Mouse (Mus musculus): Measurements from ENCODE around the gene Ints5. TPM values are rescaled to one million over a fixed set of nuclear protein-coding genes. Genes with fewer than 3 reads are reported as not detected.
A peak's percentile ranks its signal among the peaks of the same experiment; 100 is the strongest.
"Not testable (repeated sequence)": the region's sequence is repeated elsewhere in the genome, so short reads cannot be mapped to it uniquely, and the experiment has no call there.

The Ints5 gene
- total RNA-seq (2015): 12.9 and 16.8 TPM in 2 replicates
- 14.1 and 17.7 TPM in 2 replicates for total RNA-seq (2017)

DNA sequence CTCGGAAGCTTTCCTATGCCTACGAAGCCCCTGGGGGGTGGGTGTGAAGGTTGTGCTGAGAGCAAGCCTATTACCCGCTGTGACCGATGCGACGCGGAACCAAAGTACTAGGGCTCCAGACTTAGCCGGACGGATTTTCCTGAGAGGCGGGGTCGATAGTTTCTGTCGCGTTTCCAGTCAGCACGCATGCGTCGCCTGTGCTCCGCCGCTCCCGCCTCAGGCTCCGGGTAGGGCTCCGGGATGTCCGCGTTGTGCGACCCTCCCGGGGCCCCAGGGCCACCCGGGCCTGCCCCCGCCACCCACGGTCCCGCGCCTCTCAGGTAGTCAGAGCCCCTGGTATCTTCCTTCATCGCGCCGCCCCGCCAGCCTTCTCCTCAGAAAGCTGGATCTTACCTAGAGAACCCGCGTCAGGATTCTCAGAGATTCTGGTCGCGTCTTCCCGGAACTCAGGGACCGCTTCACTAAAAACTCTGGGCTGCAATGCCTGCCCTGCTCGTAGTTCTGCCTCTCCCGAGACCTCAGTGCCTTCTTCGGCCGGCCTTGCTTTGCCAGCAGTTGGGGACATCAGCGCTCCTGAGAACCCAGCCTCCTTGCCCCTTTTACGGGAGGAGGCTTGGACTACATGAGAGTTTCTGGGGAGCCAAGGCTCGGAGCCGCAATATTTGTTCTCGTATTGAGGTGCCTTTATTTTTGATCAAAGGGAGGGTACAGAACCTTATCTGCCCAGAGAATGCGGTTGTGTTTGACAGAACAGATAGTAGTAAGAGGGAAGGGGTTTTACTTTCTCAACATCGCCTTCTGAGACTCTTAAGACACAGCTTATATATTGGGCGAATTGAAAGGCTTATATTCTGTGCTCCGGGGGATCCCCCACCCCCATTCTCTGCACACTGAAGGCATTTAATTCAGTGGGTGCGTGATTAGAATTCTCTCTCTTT lies at the start of gene Ints5:
Ints5 (plus strand) TSS at position 177 of the 938 bp plus-strand sequence.
- peak; percentile 66 for ATAC-seq (replicated peaks; ENCODE audit: poor library complexity)

- peak; percentile 66 for ATAC-seq (replicated peaks; ENCODE audit: poor library complexity)
These were observed 48.3 kb upstream of the Ints5 start for GRCm38 (mm10) chr19:8844371-8845129.

GRCm38 (mm10) chr19:8848356-8848755 lies 44.4 kb upstream of the Ints5 start:
- no peak for ATAC-seq (replicated peaks; ENCODE audit: poor library complexity)

- ATAC-seq (replicated peaks; ENCODE audit: poor library complexity): no peak
These were observed 42.4 kb upstream of the Ints5 start, which contains the start of gene Lrrn4cl for GRCm38 (mm10) chr19:8850402-8850901. Lrrn4cl (plus strand) TSS chr19:8850768.

- no peak for ATAC-seq (replicated peaks; ENCODE audit: poor library complexity)
These were observed 41.2 kb upstream of the Ints5 start for GRCm38 (mm10) chr19:8851639-8852038.

DNA sequence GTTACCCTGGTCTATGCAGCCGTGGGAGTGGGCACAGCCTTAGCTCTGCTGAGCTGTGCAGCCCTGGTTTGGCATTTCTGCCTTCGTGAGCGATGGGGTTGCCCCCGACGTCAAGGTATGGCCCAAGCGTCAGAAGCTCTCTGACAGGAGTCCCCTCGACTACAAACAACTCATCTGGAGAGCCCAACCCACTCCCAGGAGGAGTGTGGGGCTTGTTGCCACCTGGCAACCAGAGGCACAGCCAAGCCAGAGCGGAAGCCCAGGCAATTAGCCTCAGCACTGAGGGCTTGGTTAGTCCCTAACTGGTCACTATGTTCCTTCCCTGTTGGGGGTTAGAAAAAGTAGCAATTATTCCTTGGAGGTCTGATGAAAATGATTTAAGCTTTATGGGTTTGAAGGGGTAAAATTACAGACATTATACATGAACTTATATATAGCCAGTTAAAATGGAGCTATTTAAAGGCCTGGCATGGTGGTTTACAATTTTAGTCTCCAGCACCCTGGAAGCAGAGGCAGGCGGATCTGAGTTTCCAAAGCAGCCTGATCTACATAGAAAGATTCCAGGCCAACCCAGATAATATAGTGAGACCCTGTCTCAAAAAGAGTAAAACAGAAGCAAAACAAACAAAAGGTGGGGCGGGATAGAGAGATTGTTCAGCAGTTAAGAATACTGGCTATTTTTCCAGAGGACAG lies 40.4 kb upstream of the Ints5 start:
- ATAC-seq (replicated peaks; ENCODE audit: poor library complexity): no peak

GRCm38 (mm10) chr19:8853117-8853516 lies 39.7 kb upstream of the Ints5 start:
- no peak for ATAC-seq (replicated peaks; ENCODE audit: poor library complexity)

- peak; percentile 80 for ATAC-seq (replicated peaks; ENCODE audit: poor library complexity)
These were observed 35.1 kb upstream of the Ints5 start for GRCm38 (mm10) chr19:8857689-8858088.

DNA sequence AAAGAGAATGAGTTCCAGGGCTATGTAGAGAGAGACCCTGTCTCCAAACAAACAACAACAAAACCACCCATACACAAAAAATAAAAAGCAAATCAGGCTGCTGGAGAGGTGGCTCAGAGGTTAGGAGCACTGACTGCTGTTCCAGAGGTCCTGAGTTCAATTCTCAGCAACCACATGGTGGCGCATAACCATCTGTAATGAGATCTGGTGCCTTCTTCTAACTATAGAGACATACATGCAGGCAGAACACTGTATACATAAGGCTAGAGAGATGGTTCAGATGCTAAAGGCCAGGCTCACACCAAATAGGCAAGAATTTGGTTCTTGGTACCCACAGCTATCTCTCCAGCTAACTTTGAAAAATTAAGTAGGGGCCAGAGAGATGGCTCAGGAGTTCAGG lies 33.8 kb upstream of the Ints5 start:
- ATAC-seq (replicated peaks; ENCODE audit: poor library complexity): no peak

DNA sequence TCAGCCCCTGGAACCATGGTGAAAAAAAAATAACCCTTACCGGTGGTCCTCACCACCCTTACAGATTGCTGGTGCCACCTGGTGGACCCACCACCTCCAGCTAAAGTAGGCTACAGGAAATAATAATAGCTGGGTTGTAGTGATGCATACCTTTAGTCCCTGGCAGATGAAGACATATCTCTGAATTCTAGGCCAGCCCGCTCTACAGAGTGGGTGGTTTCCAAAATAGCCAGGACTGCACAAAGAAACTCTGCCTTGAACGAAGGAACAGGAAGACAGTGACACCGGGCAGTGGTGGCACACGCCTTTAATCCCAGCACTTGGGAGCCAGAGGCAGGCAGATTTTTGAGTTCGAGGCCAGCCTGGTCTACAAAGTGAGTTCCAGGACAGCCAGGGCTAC lies 28.5 kb upstream of the Ints5 start:
- no peak for ATAC-seq (replicated peaks; ENCODE audit: poor library complexity)

DNA sequence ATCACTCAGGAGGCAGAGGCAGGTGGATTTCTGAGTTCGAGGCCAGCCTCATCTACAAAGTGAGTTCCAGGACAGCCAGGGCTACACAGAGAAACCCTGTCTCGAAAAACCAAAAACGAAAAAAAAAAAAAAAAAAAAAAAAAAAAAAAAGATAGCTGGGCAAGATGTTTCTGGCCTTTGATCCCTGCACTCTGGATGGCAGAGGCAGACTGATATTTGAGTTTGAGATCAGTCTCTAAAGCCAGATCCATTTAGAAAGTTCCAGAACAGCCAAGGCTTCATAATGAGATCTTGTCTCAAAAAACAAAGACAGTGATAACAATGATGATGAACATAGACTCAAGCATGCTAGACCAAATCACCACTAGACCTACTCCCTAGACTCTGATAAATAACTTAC lies 22.4 kb upstream of the Ints5 start:
- not testable (repeated sequence) for ATAC-seq (replicated peaks; ENCODE audit: poor library complexity)

GRCm38 (mm10) chr19:8870838-8871237 lies 22.0 kb upstream of the Ints5 start:
- ATAC-seq (replicated peaks; ENCODE audit: poor library complexity): peak; percentile 6; the same call in 1 of the 2 replicates

- ATAC-seq (replicated peaks; ENCODE audit: poor library complexity): peak; percentile 99
These were observed 21.3 kb upstream of the Ints5 start, which contains the start of gene Ubxn1 for GRCm38 (mm10) chr19:8871267-8872186. Ubxn1 (plus strand) TSS chr19:8871496.

DNA sequence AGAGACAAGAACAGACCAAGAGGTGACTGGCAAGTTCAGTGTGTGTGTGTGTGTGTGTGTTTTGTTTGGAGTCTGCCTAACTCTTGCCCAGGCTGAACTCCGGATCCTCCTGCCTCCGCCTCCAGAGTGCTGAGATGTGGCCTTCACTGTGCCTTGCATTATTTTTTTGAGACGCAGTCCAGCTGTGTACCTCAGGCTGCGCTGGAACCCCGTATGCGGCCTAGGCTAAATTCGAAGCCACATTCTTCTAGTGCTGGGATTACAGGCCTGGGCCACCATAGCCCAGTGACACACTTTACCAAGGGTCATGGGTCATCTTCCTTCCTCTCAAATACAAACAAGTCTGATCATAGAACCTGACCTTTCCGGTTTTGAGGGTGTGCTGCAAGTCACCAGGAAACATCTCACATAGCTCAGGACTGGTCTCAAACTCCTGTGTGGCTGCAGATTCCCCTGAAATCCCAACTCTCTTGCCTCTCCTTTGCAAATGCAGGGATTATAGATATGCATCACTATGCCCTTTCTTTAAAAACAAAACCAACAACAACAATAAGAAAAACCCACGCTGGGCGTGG lies 20.5 kb upstream of the Ints5 start:
- ATAC-seq (replicated peaks; ENCODE audit: poor library complexity): no peak

DNA sequence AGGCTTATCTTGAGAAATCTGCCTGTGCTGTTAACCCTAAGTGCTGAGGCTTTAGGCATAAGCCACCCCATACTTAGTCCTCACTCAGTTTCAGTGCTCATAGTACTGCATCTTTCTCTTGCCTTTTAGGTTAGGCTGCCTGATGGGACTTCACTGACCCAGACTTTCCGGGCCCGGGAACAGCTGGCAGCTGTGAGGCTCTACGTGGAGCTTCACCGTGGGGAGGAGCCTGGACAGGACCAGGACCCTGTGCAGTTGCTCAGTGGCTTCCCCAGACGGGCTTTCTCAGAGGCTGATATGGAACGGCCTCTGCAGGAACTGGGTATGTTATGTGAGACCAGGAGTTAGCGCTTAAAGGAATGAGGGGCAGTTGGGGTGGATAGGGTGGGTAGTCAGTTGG lies 17.8 kb upstream of the Ints5 start:
- ATAC-seq (replicated peaks; ENCODE audit: poor library complexity): no peak

GRCm38 (mm10) chr19:8880311-8881033 lies 12.3 kb upstream of the Ints5 start, which contains the start of gene Uqcc3:
Uqcc3 (minus strand) TSS chr19:8880923.
- ATAC-seq (replicated peaks; ENCODE audit: poor library complexity): peak; percentile 98

- peak; percentile 21 for ATAC-seq (replicated peaks; ENCODE audit: poor library complexity)
These were observed 11.8 kb upstream of the Ints5 start for GRCm38 (mm10) chr19:8881034-8881392.

DNA sequence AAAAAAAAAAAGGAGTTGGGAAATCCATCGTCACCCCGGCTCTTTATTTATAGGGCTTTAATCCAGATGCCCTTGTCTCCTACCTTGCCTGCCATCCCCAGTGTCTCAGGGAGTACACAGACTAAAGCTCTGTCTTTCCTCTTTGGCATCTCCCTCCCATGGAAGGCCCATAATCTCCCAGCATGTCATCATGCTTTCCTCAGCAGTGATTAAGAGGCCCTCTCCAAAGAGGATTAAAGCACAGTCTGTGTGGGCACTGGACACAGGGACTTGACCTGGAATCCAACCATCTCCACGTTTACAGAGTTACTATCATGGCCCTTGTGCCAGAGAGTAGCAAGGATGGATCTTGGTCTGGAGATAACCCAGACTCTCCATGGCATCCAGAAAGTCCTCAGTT lies 9.2 kb upstream of the Ints5 start, which contains the start of the genes Lbhd1 and Gm49403:
Lbhd1 (plus strand) TSS at position 117 of the 400 bp plus-strand sequence.
Gm49403 (plus strand) TSS at position 315 of the 400 bp plus-strand sequence.
- ATAC-seq (replicated peaks; ENCODE audit: poor library complexity): no peak

Data from megakaryocyte progenitor cell, adult 5-6 weeks (primary cell).